Mouse (Mus musculus): ENCODE results near the gene 5730596B20Rik.

Gene 5730596B20Rik

DNA sequence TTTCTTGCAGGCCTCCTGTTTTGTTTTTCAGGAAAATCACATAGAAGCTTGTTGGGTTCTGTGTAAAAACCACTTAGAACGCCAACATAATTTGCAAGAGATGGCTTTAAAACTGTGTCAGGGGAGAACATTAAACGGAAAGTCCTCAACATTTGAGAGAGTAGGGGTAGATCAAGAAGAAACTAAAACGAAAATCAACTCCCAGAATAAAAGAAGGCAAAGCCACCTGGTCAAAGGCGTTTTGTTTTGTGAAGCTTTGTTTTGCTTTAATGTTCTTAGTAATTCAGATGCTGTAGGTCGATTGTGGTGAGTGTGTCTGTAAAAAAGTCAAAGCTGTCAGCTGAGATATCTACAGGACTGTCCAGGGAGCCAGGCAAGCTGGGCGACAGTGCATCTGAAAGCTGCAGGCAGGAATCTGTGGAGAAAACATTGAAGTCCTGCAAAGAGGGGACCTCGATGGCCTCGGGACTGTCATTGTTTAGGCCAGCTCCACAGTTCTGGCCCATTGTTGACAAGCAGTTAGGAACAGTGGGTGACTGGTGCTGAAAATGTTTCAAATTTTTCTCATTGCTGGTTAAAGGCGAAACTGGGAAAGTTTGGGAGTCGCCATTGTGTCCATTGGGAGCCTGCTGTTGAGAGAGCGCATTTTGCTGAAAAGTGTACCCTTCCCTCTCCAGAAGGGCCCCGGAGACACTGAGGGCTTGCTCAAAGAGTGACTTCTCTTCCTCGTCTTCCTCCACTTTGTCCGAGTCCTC, 14.5 kb upstream of the 5730596B20Rik start:
- DNase-seq (ENCODE audit: low spot score in 2 of 2): no peak

- DNase-seq (ENCODE audit: low spot score in 2 of 2): no peak
Observed at GRCm38 (mm10) chr6:52163366-52164031, 13.8 kb upstream of the 5730596B20Rik start.

DNA sequence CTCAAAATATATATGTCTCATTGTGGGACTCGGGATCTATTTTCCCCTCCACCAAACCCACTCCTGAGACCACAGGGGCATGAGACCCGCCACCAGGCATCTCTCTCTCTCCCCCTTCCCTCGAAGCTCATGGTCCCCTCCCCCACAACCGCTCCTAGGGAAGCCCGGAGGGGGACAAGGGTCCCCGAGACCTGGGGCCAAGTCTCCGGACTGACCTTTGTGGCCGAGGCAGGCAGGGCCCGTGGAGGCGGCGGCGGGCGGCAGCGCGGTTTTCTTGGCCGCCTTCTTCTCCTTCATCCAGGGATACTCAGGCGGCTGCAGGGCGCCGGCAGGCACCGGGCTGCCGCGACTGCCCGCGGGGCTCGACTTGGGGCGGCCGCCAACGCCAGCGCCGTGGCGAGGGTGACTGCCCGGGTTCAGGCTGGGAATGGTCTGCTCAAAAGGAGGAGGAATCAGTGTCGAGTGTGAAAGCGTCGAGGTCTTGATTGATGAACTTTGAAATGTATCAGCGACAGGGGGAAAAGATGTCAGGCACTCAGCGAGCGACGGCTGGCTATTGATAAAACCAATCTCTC, 13.2 kb upstream of the 5730596B20Rik start:
- no peak for DNase-seq (ENCODE audit: low spot score in 2 of 2)

DNA sequence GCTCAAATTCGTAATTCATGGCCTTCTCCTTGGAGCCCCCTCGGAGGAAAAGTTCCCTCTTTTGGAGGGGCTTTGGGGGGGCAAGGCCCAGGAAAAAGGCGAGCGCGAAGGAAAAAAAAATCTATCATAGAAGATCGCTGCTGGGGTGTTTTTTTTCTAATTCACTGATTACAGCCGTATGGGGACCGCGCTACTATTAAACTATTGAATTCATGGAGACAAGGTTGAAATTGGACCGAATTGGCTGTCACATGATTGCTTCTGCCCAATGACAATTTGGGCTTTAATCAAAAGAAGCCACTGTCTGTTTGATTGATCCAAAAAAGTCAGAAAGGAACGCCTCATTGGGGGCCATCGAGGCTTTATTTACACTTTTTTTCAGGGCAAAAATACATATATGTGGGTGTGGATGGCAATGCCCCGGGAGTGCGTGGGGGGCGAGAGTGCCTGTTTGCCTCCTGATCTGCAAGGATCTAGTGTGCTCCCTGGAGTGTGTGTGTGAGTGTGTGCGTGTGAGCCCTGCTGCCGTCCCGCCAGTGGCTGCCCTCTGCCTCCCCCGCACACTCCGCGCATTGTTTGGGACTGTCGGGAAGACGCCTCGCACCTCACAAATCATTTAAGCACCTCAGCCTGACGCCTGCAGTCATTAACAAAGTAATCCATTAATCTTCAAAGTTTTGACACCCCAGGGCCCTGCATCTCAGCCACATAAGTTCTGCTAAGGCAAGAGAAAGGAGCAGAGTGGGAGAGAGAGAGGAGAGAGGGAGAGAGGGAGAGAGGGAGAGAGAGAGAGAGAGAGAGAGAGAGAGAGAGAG, 12.5 kb upstream of the 5730596B20Rik start, which contains the start of gene Hoxa2:
Hoxa2 (minus strand) TSS at position 206 of the 815 bp plus-strand sequence.
- no peak for DNase-seq (ENCODE audit: low spot score in 2 of 2)

GRCm38 (mm10) chr6:52165441-52166370, 11.6 kb upstream of the 5730596B20Rik start:
- DNase-seq (ENCODE audit: low spot score in 2 of 2): no peak

DNA sequence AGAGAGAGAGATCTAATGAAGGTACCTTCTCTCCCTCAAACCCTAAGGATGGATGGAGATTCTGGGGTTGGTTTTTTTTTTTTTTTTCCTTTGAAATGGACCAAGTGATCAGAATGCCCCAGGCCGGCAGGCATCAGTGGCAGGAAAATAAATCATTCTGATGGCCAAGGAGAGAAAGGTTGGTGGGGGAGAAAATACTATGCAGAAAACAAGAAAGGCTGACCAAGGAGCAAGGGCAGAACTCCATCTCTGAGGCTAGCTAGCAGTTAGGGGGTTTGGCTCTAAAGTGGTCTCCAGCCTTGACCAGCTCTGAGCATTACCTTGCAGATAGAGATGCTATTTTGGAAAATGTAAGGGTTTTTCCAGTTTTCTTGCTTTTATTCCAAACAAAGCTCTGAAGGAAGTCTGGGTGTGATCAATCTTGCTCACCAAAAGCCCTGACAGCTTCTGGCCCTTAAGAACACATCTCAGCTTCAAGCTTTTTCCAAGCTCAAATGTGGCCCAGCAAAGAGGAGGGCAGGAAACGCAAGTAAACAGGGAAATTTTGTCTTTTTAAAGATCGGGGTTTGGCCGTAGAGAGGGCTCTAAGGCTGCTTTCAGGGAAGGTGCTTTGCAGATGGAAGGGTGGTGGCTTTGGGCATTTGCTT, 10.7 kb upstream of the 5730596B20Rik start:
- no peak for DNase-seq (ENCODE audit: low spot score in 2 of 2)

GRCm38 (mm10) chr6:52167176-52167575, 10.1 kb upstream of the 5730596B20Rik start:
- DNase-seq (ENCODE audit: low spot score in 2 of 2): no peak

- no peak for DNase-seq (ENCODE audit: low spot score in 2 of 2)
Observed at GRCm38 (mm10) chr6:52167736-52168161, 9.5 kb upstream of the 5730596B20Rik start.

DNA sequence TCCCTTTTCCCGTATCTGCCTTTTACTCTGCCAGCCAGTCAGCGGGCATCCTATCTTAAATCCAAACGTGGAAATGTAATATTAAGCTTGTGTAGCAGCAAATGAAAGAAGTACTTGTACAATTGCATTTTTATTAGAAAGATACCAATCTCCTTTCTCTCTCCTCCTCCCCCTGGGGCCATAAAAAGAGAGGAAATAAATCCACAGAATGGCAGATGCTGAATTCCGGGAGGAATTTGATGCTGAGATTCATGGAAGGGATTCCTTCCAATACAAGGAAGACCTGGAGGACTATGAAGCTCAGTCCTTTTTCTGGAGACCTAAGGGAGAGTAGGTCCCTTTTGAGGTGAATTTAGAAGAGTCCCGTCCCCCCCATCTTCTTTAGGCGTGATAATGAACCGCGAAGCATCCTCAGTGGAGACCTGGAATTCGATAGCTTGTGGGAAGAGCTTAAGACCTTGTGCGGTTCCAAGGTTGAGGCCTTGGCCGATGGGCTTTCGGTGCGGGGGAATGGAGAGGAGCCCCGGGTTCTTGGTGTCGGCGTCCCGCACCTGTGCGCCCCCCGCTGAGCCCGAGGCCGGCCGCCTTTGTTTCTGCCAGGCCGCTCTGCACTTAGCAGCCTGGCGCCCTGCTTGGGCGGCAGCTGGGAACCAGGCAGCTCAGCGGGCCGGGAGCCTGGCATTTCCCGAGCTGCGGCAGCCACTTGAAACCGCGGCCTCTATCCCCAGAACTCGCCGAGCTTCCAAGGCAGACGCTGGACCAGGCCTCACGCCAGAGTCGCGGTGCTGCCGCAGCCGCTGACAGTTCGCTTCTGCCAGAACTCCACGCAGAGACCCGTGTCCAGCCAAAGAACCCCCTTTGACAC, 8.9 kb upstream of the 5730596B20Rik start:
- DNase-seq (ENCODE audit: low spot score in 2 of 2): no peak

GRCm38 (mm10) chr6:52169499-52170165, 7.7 kb upstream of the 5730596B20Rik start:
- DNase-seq (ENCODE audit: low spot score in 2 of 2): no peak

- no peak for DNase-seq (ENCODE audit: low spot score in 2 of 2)
Observed at GRCm38 (mm10) chr6:52170166-52170897, 7.0 kb upstream of the 5730596B20Rik start.

- DNase-seq (ENCODE audit: low spot score in 2 of 2): no peak
Observed at GRCm38 (mm10) chr6:52170898-52171223, 6.4 kb upstream of the 5730596B20Rik start.

DNA sequence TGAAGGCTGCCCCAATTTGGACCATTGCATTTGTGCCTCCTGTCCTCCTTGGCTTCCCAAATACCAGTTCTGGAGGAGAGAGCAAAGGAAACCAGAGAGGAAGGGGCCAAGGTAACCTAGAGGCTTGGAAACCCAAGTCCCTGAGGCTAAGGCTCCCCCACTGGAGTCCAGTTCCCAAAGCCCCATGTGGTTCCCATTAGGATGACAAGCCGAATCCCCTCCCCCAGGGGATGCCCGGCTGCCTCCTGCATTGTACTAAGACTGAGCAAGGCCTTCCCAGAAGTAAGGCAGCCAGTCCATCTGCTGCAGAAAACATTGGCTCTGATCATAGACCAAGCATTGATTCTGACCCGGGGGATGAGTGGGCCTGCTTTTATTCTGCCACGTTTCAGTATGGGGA, 6.0 kb upstream of the 5730596B20Rik start:
- no peak for DNase-seq (ENCODE audit: low spot score in 2 of 2)

DNA sequence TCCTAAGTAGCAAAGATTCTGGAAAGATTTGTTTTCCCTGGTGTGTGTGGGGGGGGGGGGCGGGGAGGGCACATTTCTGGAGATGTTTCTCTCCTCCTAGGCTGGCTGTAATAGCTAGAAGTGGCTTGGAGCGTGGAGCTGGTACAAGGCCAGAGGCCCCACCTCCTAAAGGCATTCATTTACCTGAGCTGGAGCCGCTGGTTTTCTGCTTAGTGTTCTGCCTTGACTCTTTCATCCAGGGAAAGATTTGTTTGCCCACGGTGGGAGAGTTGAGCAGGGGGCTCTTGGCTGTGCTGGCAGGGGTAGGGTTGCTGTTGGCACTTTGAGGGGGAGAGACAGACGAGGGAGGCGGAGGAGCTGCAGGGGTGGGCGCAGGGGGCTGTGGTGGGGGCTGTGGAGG, 5.4 kb upstream of the 5730596B20Rik start:
- no peak for DNase-seq (ENCODE audit: low spot score in 2 of 2)

DNA sequence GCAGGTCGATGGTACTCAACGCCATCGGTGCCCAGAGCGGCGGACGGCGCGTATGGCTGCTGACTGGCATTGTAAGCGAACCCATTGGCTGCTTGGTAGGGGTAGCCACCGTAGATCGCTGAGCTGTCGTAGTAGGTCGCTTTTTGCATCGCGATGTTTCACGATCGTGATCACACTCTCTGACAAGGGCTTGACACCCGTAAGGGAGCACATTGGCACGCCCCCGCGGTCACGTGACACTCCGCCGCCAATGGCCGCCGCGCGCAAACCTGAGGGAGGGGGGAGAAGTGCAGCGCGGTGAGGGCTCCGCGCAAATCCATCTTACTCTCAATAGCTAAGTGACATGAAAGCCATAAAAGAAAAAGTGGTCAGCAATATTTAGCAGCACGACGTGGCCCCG, 4.8 kb upstream of the 5730596B20Rik start:
- no peak for DNase-seq (ENCODE audit: low spot score in 2 of 2)

DNA sequence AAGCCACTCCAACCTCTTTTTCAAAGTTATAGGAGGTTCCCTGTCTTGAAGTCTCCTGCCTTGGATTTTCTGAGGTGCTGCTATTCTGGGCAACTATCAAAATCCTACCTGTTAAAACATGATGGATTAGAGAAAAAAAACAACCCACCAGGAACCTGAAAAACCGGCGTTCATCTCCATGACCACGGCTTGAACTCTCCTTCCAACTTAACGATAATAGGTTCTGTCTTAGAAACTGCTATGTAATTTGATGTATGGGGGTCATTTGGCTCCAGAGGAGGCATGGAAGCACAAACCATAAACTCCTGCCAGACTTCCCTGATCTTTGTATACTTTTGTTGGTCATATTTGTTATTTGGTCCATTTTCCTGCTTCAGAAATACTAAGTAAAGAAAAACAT, 3.6 kb upstream of the 5730596B20Rik start:
- DNase-seq (ENCODE audit: low spot score in 2 of 2): no peak

- DNase-seq (ENCODE audit: low spot score in 2 of 2): no peak
Observed at GRCm38 (mm10) chr6:52174968-52175751, 2.1 kb upstream of the 5730596B20Rik start.
